Mouse (Mus musculus): ENCODE results near the gene Olfr1015.

- TF ChIP-seq CTCF (IDR thresholded peaks at IDR 0.05; ENCODE audit: low read depth) = no peak
- no peak for TF ChIP-seq EP300 (IDR thresholded peaks at IDR 0.05; ENCODE audit: low read depth)
These were observed 20.6 kb downstream of the Olfr1015 start, which contains the start of gene Olfr1016 for GRCm38 (mm10) chr2:85802444-85802843.
